Mouse (Mus musculus): Measurements from ENCODE around the gene Sp6.

Gene Sp6

GRCm38 (mm10) chr11:96982355-96982754, 30.8 kb upstream of the Sp6 start:
- peak; percentile 85 for DNase-seq (ENCODE audit: low read depth, low spot score)

- DNase-seq (ENCODE audit: low read depth, low spot score): no peak
Observed at GRCm38 (mm10) chr11:96982859-96983258, 30.3 kb upstream of the Sp6 start, which contains the start of gene Sp2. Sp2 (minus strand) TSS chr11:96982959.

- DNase-seq (ENCODE audit: low read depth, low spot score): no peak
Observed at GRCm38 (mm10) chr11:96984903-96985302, 28.3 kb upstream of the Sp6 start.

- no peak for DNase-seq (ENCODE audit: low read depth, low spot score)
Observed at GRCm38 (mm10) chr11:96986463-96986862, 26.7 kb upstream of the Sp6 start.

GRCm38 (mm10) chr11:96987873-96988655, 25.1 kb upstream of the Sp6 start:
- DNase-seq (ENCODE audit: low read depth, low spot score): no peak

GRCm38 (mm10) chr11:96991501-96991900, 21.7 kb upstream of the Sp6 start:
- DNase-seq (ENCODE audit: low read depth, low spot score): no peak

GRCm38 (mm10) chr11:96992722-96993311, 20.4 kb upstream of the Sp6 start:
- peak; percentile 70 for DNase-seq (ENCODE audit: low read depth, low spot score)

- DNase-seq (ENCODE audit: low read depth, low spot score): no peak
Observed at GRCm38 (mm10) chr11:96995031-96995430, 18.2 kb upstream of the Sp6 start.

- DNase-seq (ENCODE audit: low read depth, low spot score): no peak
Observed at GRCm38 (mm10) chr11:96995836-96996772, 17.1 kb upstream of the Sp6 start.

GRCm38 (mm10) chr11:96996773-96997379, 16.3 kb upstream of the Sp6 start:
- no peak for DNase-seq (ENCODE audit: low read depth, low spot score)

- DNase-seq (ENCODE audit: low read depth, low spot score): no peak
Observed at GRCm38 (mm10) chr11:96997380-96997956, 15.7 kb upstream of the Sp6 start.

- no peak for DNase-seq (ENCODE audit: low read depth, low spot score)
Observed at GRCm38 (mm10) chr11:97003170-97003569, 10.0 kb upstream of the Sp6 start.

GRCm38 (mm10) chr11:97007093-97007794, 6.0 kb upstream of the Sp6 start:
- DNase-seq (ENCODE audit: low read depth, low spot score): no peak

- no peak for DNase-seq (ENCODE audit: low read depth, low spot score)
Observed at GRCm38 (mm10) chr11:97009198-97009790, 3.9 kb upstream of the Sp6 start.

- no peak for DNase-seq (ENCODE audit: low read depth, low spot score)
Observed at GRCm38 (mm10) chr11:97017696-97018582, 4.7 kb downstream of the Sp6 start.

GRCm38 (mm10) chr11:97018583-97019344, 5.6 kb downstream of the Sp6 start:
- no peak for DNase-seq (ENCODE audit: low read depth, low spot score)

- no peak for DNase-seq (ENCODE audit: low read depth, low spot score)
Observed at GRCm38 (mm10) chr11:97019345-97019708, 6.1 kb downstream of the Sp6 start.

GRCm38 (mm10) chr11:97021121-97021765, 8.0 kb downstream of the Sp6 start:
- DNase-seq (ENCODE audit: low read depth, low spot score): no peak

Measured in mesoderm, embryonic 11.5 days (tissue).